Mouse (Mus musculus) megakaryocyte-erythroid progenitor cell, adult 5-6 weeks (primary cell): ENCODE measurements around the gene Myf6. TPM values are rescaled to one million over a fixed set of nuclear protein-coding genes. Genes with fewer than 3 reads are reported as not detected.

ENCODE experiments used
- ATAC-seq: replicated peaks from 2 replicates; pipeline ENCODE4 v1.8.0; 2016; ENCODE audit warnings: mild to moderate bottlenecking, inconsistent platforms; ENCODE audit not compliant: severe bottlenecking, poor library complexity, low FRiP score, low TSS enrichment
- total RNA-seq, 2 experiments: library from RNA; stranded (forward) in 1 of 2; stranded (reverse) in 1 of 2; fragments of 200-1000, 215-1000 nt in 1 of 2; fragments of >200 nt in 1 of 2; fragmentation: Nextera tagmentation in 1 of 2; gene quantifications; 2 replicates each; pipeline ENCODE4 v1.2.3; 2014 to 2017

Gene Myf6
- total RNA-seq, 2 experiments from 2014 or later = not detected

DNA sequence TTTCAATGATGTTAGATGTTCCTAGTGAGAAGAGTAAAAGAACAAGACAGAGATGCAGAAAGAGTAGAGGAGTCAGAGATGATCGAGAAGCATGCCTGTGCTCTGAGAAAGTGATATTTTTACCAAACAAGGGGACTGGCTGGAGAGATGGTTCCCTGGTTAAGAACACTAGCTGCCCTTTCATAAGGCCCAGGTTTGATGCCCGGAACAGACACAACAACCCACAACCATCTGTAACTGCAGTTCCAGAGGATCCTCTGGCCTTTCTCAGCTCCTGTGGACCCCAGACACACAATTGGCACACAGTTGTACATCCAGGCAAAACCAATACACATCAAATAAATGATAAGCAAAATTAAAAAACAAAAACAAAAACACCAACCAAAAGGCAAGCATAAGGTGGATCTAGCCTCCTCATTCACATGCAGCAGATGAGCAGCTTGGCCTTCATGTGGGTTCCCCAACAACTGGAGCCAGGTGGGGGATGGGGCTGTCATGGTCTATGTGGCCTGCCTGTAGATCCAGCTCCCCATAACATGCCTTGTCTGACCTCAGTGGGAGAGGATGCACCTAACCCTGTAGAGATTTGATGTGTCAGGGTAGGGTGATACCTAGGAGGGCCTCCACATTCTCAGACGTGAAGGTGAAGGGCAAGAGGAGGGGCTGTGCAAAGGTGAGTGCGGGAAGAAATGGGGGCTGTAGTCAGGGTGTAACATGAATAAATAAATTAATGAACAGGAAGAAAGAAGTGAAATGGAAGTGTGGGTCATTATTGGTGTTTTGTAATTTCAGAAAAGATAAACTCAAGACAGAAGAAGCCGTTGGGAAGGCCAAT is 44.8 kb downstream of the Myf6 start:
- ATAC-seq = no peak

Other genes with a start within 250 kb of the Myf6 start
- gene Lin7a, start 223.1 kb downstream of the Myf6 start, total RNA-seq (2014; fragmentation: Nextera tagmentation) = not detected in 2 replicates
- not detected in 2 replicates for gene Lin7a, start 223.1 kb downstream of the Myf6 start, total RNA-seq (2017)
- not detected in 2 replicates for gene Myf5, start 8.6 kb downstream of the Myf6 start, total RNA-seq (2014; fragmentation: Nextera tagmentation)
- not detected in 2 replicates for gene Myf5, start 8.6 kb downstream of the Myf6 start, total RNA-seq (2017)
- gene Ptprq, start 225.3 kb upstream of the Myf6 start, total RNA-seq (2014; fragmentation: Nextera tagmentation) = not detected in 2 replicates
- not detected in 2 replicates for gene Ptprq, start 225.3 kb upstream of the Myf6 start, total RNA-seq (2017)